Mouse (Mus musculus): Measurements from ENCODE around the gene Pcmtd2. TPM values are rescaled to one million over a fixed set of nuclear protein-coding genes. Genes with fewer than 3 reads are reported as not detected.
"Not testable (repeated sequence)": the region's sequence is repeated elsewhere in the genome, so short reads cannot be mapped to it uniquely, and the experiment has no call there.

Pcmtd2 gene
- 19.3 and 40.0 TPM in 2 replicates for total RNA-seq (2014; fragmentation: Nextera tagmentation)
- total RNA-seq (2017), result 29.8 and 33.1 TPM in 2 replicates

DNA sequence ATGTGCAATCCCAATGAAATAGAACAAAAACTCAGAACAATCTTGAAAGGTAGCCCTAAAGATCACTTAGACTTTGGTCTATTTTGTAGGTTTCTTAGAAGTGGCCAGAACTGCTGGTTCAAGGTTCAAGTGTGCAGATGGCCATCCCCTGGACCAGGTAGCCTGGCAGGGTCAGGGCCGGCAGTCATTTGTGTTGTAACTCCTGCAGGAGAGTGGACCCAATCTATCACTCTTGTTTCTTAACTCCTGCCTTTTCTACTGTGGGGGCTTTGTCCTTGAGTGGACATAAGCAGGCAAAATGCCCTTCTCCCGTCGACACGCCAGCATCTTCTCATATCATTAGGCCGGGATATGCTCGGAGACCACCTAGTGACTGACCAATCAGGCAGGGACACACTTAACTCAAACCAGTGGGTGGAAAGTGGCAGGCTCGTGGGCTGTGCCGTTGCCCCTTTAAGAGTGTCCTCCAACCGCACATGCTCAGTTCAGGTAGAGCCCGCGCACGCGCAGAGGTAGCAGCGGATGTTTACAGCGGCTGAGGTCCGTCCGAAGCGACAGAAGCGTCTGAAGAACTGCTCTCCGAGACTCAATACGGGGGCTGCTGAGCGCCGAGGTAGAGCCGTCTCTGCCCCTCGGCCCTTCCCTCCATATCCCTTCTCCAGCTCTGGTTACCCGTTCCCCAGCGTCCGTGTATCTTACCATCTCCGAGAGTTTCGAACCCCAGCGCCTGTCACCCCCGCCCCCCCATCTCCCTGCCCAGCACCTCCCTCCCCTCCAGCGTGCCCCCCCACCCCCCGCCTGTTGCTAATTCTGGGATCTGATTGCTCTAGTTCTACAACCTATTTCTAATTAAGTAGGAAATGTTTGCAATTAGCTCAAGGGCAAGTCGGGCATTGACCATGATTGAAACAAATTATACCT is at the start of gene Pcmtd2:
TSS of gene Pcmtd2 (plus strand) at position 483 of the 921 bp plus-strand sequence.
- ATAC-seq (replicated peaks; ENCODE audit: low FRiP score, low TSS enrichment, poor library complexity, severe bottlenecking), result peak; percentile 91

- ATAC-seq (replicated peaks; ENCODE audit: low FRiP score, low TSS enrichment, poor library complexity, severe bottlenecking), result no peak
Observed at GRCm38 (mm10) chr2:181789396-181789795, 48.3 kb upstream of the Pcmtd2 start.

DNA sequence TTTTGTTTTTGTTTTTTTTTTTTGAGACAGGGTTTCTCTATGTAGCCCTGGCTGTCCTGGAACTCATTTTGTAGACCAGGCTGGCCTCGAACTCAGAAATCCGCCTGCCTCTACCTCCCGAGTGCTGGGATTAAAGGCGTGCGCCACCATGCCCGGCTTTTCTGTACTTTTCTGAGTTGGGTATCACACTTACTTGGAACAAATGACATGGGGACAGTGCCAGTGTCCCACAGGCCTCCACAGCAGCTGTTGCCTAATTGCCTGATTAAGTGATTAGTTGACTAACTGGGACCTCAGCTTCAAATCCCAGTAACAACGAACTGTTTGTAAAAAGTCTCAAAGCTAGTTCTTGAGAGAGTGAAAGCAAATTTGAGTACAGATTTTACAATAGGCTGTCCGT is 44.5 kb upstream of the Pcmtd2 start:
- not testable (repeated sequence) for ATAC-seq (replicated peaks; ENCODE audit: low FRiP score, low TSS enrichment, poor library complexity, severe bottlenecking)

DNA sequence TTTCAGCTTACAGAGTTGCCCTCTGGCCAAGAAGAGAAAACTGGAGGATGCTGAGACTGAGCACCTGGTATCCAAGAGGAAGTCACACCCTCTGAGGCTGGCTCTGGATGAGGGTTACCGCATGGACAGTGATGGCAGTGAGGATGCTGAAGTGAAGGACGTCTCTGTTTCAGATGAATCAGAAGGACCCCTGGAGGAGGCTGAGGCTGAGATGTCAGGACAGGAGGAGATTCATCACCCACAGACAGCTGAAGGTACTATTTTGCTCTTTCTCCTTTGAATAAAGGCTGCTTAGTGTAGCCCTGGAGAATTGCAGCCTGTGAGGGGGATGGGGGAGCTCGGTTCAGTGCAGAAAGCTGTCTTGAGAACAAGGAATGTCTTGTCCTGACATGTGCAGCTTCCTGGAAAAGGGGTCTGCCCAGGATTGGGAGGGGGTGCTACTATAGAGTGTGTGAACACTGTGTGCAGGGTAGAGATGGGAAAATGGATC is 42.0 kb upstream of the Pcmtd2 start:
- ATAC-seq (replicated peaks; ENCODE audit: low FRiP score, low TSS enrichment, poor library complexity, severe bottlenecking), result no peak

DNA sequence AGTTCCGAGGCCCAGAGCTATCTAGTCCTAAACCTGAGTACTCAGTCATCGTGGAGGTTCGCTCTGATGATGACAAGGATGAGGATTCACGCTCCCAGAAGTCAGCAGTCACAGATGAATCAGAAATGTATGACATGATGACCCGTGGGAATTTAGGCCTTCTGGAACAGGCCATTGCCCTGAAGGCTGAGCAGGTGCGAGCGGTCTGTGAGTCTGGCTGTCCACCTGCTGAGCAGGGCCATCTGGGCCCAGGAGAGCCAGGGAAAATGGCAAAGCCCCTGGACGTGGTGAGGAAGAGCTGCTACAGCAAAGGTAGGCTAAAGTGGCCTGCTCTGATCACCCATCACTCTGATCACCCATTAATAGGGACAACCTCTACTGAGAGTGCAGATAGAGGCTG is 40.0 kb upstream of the Pcmtd2 start:
- no peak for ATAC-seq (replicated peaks; ENCODE audit: low FRiP score, low TSS enrichment, poor library complexity, severe bottlenecking)

GRCm38 (mm10) chr2:181829032-181829650 is 8.5 kb upstream of the Pcmtd2 start:
- ATAC-seq (replicated peaks; ENCODE audit: low FRiP score, low TSS enrichment, poor library complexity, severe bottlenecking), result peak; percentile 66

GRCm38 (mm10) chr2:181832745-181833144 is 4.9 kb upstream of the Pcmtd2 start:
- ATAC-seq (replicated peaks; ENCODE audit: low FRiP score, low TSS enrichment, poor library complexity, severe bottlenecking), result no peak

DNA sequence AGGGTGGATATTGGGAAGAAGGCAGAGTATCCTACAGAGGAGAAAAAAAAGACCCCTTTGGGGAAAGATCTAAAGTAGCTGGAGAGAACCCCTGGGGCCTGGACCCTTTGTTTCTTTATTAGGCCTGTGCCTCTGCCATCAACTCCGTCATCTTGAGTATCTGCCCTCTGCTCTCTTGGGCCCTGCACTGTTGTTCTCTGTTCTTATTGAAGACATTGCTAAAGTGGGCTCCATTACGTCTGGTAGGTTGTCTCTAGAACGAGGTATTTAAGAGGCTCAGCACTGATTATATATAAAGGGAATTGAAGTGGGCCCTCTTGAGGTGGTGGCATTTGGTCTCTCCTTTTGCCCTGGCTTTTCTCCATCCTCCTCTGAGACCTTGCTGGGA is 633 bp downstream of the Pcmtd2 start:
- ATAC-seq (replicated peaks; ENCODE audit: low FRiP score, low TSS enrichment, poor library complexity, severe bottlenecking), result peak; percentile 20; the same call in 1 of the 2 replicates

DNA sequence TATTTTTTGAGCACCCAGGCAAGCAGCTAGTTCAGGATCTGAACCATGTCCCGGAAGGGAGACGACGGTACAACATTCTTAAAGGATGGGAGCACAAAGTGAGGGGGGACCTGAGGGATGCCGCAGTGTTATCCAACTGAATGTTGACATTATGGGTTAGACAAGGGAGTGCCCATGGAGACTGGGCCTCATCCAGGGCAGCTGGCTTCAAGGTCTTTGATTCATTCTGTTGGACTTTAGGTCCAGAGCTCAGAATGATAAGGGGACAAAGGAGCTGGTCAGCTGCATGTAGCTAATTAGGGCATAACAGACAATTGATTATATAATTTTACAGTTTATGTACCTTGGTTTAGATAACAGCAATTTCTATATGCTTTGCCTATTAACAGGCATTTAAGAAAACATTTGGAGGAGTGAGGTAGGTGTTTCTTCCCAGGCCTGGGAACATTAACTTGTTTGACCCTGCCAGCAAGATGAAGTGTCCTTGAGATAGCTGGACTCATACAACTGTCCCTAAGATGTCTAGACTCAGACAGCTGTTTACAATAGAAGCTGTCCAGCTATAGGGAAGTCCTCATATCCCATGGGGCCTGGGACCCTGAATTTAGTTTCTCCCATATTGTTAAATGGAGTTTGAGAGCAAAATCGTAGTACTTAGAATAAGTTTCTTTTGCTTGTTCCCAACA is 8.2 kb downstream of the Pcmtd2 start:
- ATAC-seq (replicated peaks; ENCODE audit: low FRiP score, low TSS enrichment, poor library complexity, severe bottlenecking), result no peak

DNA sequence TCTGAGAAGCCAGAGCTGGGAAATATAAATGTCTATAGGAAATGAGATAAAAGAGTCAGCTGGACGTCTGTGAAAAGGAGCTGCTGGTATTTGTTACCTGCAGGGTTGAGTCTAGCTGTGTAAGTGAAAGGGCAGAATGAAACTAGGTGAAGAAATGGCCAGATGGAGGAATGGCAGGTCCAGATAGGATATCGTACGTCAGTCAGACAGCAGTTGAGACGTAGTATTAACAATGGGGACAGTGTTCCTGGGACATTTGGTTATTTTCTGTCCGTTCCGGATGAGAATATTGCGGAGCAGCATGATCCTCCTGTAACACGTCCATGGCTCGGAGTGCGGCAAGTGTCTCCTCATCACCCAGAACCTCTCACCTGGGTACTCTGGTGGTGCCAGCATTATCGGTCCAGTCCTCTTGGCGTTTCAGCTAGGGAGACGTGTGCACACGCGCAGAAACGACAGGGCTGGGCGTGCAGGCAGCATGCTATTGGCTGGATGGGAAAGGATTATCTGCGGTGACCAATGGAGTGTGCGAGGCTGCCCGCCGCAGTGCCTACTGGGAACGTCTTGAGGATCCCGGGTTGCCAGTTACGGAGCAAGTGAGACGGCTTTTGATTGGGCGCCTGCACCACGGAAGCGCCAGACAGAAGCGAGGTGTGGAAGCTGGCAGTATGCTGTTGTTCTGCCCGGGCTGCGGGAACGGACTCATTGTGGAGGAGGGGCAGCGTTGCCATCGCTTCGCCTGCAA is 26.3 kb downstream of the Pcmtd2 start, which contains the start of gene Polr3k:
TSS of gene Polr3k (plus strand) at position 547 of the 745 bp plus-strand sequence.
- ATAC-seq (replicated peaks; ENCODE audit: low FRiP score, low TSS enrichment, poor library complexity, severe bottlenecking), result peak; percentile 99

GRCm38 (mm10) chr2:181864536-181864860 is 26.8 kb downstream of the Pcmtd2 start:
- no peak for ATAC-seq (replicated peaks; ENCODE audit: low FRiP score, low TSS enrichment, poor library complexity, severe bottlenecking)

- no peak for ATAC-seq (replicated peaks; ENCODE audit: low FRiP score, low TSS enrichment, poor library complexity, severe bottlenecking)
Observed at GRCm38 (mm10) chr2:181866931-181867330, 29.3 kb downstream of the Pcmtd2 start.

DNA sequence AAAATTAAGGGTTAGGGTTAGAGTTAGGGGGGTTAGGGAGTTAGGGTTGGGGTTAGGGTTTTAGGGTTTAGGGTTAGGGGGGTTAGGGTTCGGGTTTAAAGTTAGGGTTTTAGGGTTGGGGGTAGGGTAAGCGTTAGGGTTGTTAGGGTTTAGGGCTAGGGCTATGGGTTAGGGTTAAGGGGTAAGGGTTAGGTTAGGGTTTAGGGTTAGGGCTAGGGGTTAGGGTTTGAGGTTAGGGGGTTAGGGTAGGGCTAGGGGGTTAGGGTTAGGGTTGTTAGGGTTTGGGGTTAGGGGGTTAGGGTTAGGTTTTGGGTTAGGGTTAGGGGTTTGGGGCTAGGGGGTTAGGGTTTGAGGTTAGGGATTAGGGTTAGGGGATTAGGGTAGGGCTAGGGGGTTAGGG is 33.4 kb downstream of the Pcmtd2 start:
- no peak for ATAC-seq (replicated peaks; ENCODE audit: low FRiP score, low TSS enrichment, poor library complexity, severe bottlenecking)

DNA sequence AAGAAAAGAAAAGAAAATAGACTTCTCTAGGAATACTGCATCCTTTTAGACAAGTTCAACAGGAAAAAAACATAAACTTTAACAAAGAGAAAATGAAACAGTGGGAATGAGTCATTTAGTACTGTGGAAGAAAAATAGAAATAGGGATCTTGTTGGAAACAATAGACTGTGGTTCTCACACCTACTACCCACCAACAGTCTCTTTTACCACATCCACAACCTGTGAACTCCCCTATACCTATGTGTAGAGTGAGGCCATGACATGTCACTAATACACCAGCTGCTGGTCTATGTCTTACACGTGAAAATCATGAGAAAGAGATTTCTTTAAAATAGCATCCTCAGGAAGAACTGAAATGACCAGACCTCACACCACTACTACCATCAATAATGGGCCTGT is 41.2 kb downstream of the Pcmtd2 start:
- ATAC-seq (replicated peaks; ENCODE audit: low FRiP score, low TSS enrichment, poor library complexity, severe bottlenecking), result no peak

GRCm38 (mm10) chr2:181883022-181883749 is 45.5 kb downstream of the Pcmtd2 start:
- ATAC-seq (replicated peaks; ENCODE audit: low FRiP score, low TSS enrichment, poor library complexity, severe bottlenecking), result no peak
